Mouse (Mus musculus) stomach, embryonic 14.5 days (tissue): ENCODE data around the gene Mllt11. TPM values are rescaled to one million over a fixed set of nuclear protein-coding genes. Genes with fewer than 3 reads are reported as not detected.

Experiments
- polyA plus RNA-seq: library from polyadenylated mRNA; unstranded; fragments of >200 nt; fragmentation: Nextera tagmentation; extraction: Ambion mirVana; gene quantifications from 2 replicates; pipeline ENCODE4 v1.2.1, GENCODE M21; 2014

The Mllt11 gene
- polyA plus RNA-seq, 1 experiment from 2014 or later, result 42.4 TPM

Other genes starting within 250 kb of the Mllt11 start
- gene Zfp687, start 216.7 kb downstream of the Mllt11 start, polyA plus RNA-seq, result 30.3 and 34.9 TPM in 2 replicates
- gene Psmd4, start 189.6 kb downstream of the Mllt11 start, polyA plus RNA-seq, result 229 and 231 TPM in 2 replicates
- gene Pip5k1a, start 125.2 kb downstream of the Mllt11 start, polyA plus RNA-seq, result 14.6 and 14.9 TPM in 2 replicates
- gene Vps72, start 121.1 kb downstream of the Mllt11 start, polyA plus RNA-seq, result 139 and 156 TPM in 2 replicates
- 0.83 and 1.8 TPM in 2 replicates for gene Tmod4, start 107.7 kb downstream of the Mllt11 start, polyA plus RNA-seq
- gene Scnm1, start 98.2 kb downstream of the Mllt11 start, polyA plus RNA-seq, result 67.7 and 73.7 TPM in 2 replicates
- gene Lysmd1, start 98.1 kb downstream of the Mllt11 start, polyA plus RNA-seq, result 9.2 and 10.9 TPM in 2 replicates
- 4.2 and 4.7 TPM in 2 replicates for gene Tnfaip8l2, start 89.8 kb downstream of the Mllt11 start, polyA plus RNA-seq
- gene Sema6c, start 71.7 kb downstream of the Mllt11 start, polyA plus RNA-seq, result 5.8 and 6.7 TPM in 2 replicates
- 15.1 and 18.4 TPM in 2 replicates for gene Gabpb2, start 14.3 kb downstream of the Mllt11 start, polyA plus RNA-seq
- 125 and 126 TPM in 2 replicates for gene Cdc42se1, start 3.4 kb downstream of the Mllt11 start, polyA plus RNA-seq
- 0.71 and 1.3 TPM in 2 replicates for gene Gm128, start 9.4 kb upstream of the Mllt11 start, polyA plus RNA-seq
- gene Bnipl, start 19.0 kb upstream of the Mllt11 start, polyA plus RNA-seq, result 8.2 and 8.4 TPM in 2 replicates
- gene Mindy1, start 49.2 kb upstream of the Mllt11 start, polyA plus RNA-seq, result 47.1 and 51.1 TPM in 2 replicates
- 20.1 and 23.1 TPM in 2 replicates for gene Prune1, start 49.9 kb upstream of the Mllt11 start, polyA plus RNA-seq
- gene Anxa9, start 75.0 kb upstream of the Mllt11 start, polyA plus RNA-seq, result 1.7 and 2.1 TPM in 2 replicates
- gene Cers2, start 82.6 kb upstream of the Mllt11 start, polyA plus RNA-seq, result 136 and 146 TPM in 2 replicates
- 50.8 and 51.8 TPM in 2 replicates for gene Setdb1, start 125.0 kb upstream of the Mllt11 start, polyA plus RNA-seq
- 0.74 TPM in 1 of 2 replicates, not detected in the other for gene 4930558C23Rik, start 170.7 kb upstream of the Mllt11 start, polyA plus RNA-seq
- 30.2 and 33.0 TPM in 2 replicates for gene Arnt, start 202.2 kb upstream of the Mllt11 start, polyA plus RNA-seq